Mouse (Mus musculus) hindbrain, embryonic 16.5 days (tissue): ENCODE data around the gene Gm13287. TPM values are rescaled to one million over a fixed set of nuclear protein-coding genes. Genes with fewer than 3 reads are reported as not detected.
"Not testable (repeated sequence)": the region's sequence is repeated elsewhere in the genome, so short reads cannot be mapped to it uniquely, and the experiment has no call there.

Experiments used
- ATAC-seq: fragments of 200-750 bp; cut with Nextera tagmentation; 2 replicates; pipeline ENCODE4 v1.8.0; 2017; ENCODE audit warnings: moderate TSS enrichment, moderate library complexity
- H3K27ac ChIP-seq: fragments of 300-500 bp; sonication (generic); 2 replicates; pipeline ENCODE4 v1.5.1; 2014; ENCODE audit warnings: low read depth, mild to moderate bottlenecking, control low read depth, low read length, moderate library complexity
- H3K27me3 ChIP-seq: fragments of 300-500 bp; sonication (generic); replicated peaks from 2 replicates; pipeline ENCODE4 v1.6.1; 2014; ENCODE audit warnings: low read length; ENCODE audit not compliant: control insufficient read depth, insufficient read depth
- H3K36me3 ChIP-seq: fragments of 300-500 bp; sonication (generic); 2 replicates; pipeline ENCODE4 v1.6.1; 2014; ENCODE audit warnings: mild to moderate bottlenecking, low read length, moderate library complexity, mixed read lengths; ENCODE audit not compliant: control insufficient read depth, insufficient read depth
- H3K4me1 ChIP-seq: fragments of 300-500 bp; sonication (generic); 2 replicates; pipeline ENCODE4 v1.6.1; 2014; ENCODE audit warnings: low read depth, low read length; ENCODE audit not compliant: control insufficient read depth, insufficient read depth
- H3K4me2 ChIP-seq: fragments of 300-500 bp; sonication (generic); 2 replicates; pipeline ENCODE4 v1.6.1; 2014; ENCODE audit warnings: mild to moderate bottlenecking, low read length, control low read depth, moderate library complexity
- H3K4me3 ChIP-seq: fragments of 300-500 bp; sonication (generic); 2 replicates; pipeline ENCODE4 v1.5.1; 2014; ENCODE audit warnings: mild to moderate bottlenecking, low read length, control low read depth, moderate library complexity
- H3K9ac ChIP-seq: fragments of 300-500 bp; sonication (generic); 2 replicates; pipeline ENCODE4 v1.6.1; 2014; ENCODE audit warnings: low read depth, mild to moderate bottlenecking, control low read depth, low read length, moderate library complexity
- H3K9me3 ChIP-seq: fragments of 300-500 bp; sonication (generic); 2 replicates; pipeline ENCODE4 v1.6.1; 2014; ENCODE audit warnings: mild to moderate bottlenecking, low read length, moderate library complexity; ENCODE audit not compliant: control insufficient read depth
- WGBS: fragments of 180-500 bp; shearing (Covaris S2); extraction: QIAGEN DNeasy Blood & Tissue Kit; methylation state at CpG from one replicate; pipeline ENCODE4 v1.1.7; 2014; 5-methylcytosine and 5-hydroxymethylcytosine counted together
- polyA plus RNA-seq: library from polyadenylated mRNA; unstranded; fragments of >200 nt; fragmentation: Nextera tagmentation; extraction: Ambion mirVana; gene quantifications from 2 replicates; pipeline ENCODE4 v1.2.1, GENCODE M21; 2015

The Gm13287 gene
- polyA plus RNA-seq, 1 experiment from 2014 or later, result not detected

DNA sequence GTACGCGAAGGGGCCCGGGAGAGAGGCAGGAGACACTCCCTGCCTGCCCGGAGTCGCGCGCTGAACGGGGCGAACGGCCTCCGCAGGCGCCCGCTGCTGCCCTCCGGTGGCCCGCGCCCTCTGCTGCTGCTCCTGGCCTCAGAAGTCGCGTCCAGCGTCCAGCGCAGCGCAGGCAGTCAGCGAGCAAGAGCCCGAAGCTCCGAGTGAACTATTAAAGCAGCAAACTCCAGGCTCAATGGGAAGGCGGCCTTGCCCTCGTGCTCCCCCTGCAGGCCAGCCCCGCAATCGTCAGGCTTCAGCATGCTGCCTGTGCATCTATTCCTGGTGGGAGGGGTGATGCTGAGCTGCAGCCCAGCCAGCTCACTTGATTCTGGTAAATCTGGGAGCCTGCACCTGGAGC lies 11.8 kb upstream of the Gm13287 start, which contains the start of gene Gm13278:
Gm13278 (plus strand) TSS at position 301 of the 400 bp plus-strand sequence.
- not testable (repeated sequence) for H3K9ac ChIP-seq, H3K27me3 ChIP-seq, H3K4me2 ChIP-seq, H3K4me1 ChIP-seq, ATAC-seq, H3K4me3 ChIP-seq, H3K9me3 ChIP-seq, H3K36me3 ChIP-seq, H3K27ac ChIP-seq
- WGBS, result no CpG with 5 or more reads among the region's 28 CpGs

DNA sequence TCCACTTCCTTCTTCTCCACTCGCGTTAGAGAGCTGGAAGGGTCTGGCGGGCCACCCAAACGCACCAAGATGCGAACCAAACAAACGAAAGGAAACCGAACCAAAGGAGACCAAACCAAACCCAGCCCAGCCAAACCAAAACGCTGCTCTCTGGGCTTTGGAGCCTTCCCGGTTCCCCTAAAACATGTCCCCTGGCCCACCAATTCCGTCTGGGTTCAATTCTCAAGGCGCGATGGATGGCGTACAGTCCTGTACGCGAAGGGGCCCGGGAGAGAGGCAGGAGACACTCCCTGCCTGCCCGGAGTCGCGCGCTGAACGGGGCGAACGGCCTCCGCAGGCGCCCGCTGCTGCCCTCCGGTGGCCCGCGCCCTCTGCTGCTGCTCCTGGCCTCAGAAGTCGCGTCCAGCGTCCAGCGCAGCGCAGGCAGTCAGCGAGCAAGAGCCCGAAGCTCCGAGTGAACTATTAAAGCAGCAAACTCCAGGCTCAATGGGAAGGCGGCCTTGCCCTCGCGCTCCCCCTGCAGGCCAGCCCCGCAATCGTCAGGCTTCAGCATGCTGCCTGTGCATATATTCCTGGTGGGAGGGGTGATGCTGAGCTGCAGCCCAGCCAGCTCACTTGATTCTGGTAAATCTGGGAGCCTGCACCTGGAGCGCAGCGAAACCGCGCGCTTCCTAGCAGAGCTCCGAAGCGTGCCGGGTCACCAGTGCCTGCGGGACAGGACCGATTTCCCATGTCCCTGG lies 8.9 kb upstream of the Gm13287 start, which contains the start of gene Gm13275:
Gm13275 (plus strand) TSS at position 552 of the 740 bp plus-strand sequence.
- H3K4me2 ChIP-seq, H3K27ac ChIP-seq, H3K4me1 ChIP-seq, H3K27me3 ChIP-seq, H3K9ac ChIP-seq, ATAC-seq, H3K36me3 ChIP-seq, H3K9me3 ChIP-seq, H3K4me3 ChIP-seq: not testable (repeated sequence)
- 0% methylated on average over 4 of the region's 52 CpGs for WGBS

DNA sequence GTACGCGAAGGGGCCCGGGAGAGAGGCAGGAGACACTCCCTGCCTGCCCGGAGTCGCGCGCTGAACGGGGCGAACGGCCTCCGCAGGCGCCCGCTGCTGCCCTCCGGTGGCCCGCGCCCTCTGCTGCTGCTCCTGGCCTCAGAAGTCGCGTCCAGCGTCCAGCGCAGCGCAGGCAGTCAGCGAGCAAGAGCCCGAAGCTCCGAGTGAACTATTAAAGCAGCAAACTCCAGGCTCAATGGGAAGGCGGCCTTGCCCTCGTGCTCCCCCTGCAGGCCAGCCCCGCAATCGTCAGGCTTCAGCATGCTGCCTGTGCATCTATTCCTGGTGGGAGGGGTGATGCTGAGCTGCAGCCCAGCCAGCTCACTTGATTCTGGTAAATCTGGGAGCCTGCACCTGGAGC lies 6.0 kb upstream of the Gm13287 start, which contains the start of gene Gm13279:
Gm13279 (plus strand) TSS at position 301 of the 400 bp plus-strand sequence.
- not testable (repeated sequence) for H3K4me2 ChIP-seq, H3K27me3 ChIP-seq, H3K4me3 ChIP-seq, H3K4me1 ChIP-seq, H3K9ac ChIP-seq, H3K36me3 ChIP-seq, ATAC-seq, H3K9me3 ChIP-seq, H3K27ac ChIP-seq
- WGBS, result no CpG with 5 or more reads among the region's 28 CpGs

DNA sequence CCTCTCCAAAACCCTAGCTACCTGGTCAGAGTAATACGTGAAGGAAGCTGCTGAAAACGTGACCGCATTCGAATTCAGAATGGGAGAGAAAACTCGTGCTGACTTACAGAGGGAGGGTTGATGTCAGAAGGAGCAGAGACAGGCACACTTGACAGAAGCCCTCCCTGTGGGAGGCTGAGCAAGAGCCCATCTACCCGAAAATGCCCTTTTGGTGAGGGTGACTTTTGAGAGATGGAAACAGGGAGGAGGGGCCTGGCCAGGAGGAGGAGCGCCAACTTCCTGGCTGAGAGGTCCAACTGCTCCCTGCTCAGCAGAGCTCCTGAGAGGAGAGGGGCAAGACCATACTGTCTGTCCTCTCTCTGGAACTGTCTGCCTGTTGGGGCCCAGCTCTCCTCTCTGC lies 3.7 kb upstream of the Gm13287 start, which contains the start of gene Gm13285:
Gm13285 (plus strand) TSS at position 301 of the 400 bp plus-strand sequence.
- not testable (repeated sequence) for ATAC-seq, H3K4me1 ChIP-seq, H3K9ac ChIP-seq, H3K27ac ChIP-seq, H3K27me3 ChIP-seq, H3K36me3 ChIP-seq, H3K4me3 ChIP-seq, H3K4me2 ChIP-seq, H3K9me3 ChIP-seq
- 20% methylated on average over 1 of the region's 7 CpGs for WGBS

DNA sequence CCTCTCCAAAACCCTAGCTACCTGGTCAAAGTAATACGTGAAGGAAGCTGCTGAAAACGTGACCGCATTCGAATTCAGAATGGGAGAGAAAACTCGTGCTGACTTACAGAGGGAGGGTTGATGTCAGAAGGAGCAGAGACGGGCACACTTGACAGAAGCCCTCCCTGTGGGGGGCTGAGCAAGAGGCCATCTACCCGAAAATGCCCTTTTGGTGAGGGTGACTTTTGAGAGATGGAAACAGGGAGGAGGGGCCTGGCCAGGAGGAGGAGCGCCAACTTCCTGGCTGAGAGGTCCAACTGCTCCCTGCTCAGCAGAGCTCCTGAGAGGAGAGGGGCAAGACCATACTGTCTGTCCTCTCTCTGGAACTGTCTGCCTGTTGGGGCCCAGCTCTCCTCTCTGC lies 2.2 kb downstream of the Gm13287 start, which contains the start of gene Gm13288:
Gm13288 (plus strand) TSS at position 301 of the 400 bp plus-strand sequence.
- H3K36me3 ChIP-seq, H3K27me3 ChIP-seq, ATAC-seq, H3K4me3 ChIP-seq, H3K27ac ChIP-seq, H3K4me1 ChIP-seq, H3K9ac ChIP-seq, H3K9me3 ChIP-seq: not testable (repeated sequence)
- H3K4me2 ChIP-seq, result peak within 1 kb of the TSS; percentile 43
- WGBS, result no CpG with 5 or more reads among the region's 8 CpGs

DNA sequence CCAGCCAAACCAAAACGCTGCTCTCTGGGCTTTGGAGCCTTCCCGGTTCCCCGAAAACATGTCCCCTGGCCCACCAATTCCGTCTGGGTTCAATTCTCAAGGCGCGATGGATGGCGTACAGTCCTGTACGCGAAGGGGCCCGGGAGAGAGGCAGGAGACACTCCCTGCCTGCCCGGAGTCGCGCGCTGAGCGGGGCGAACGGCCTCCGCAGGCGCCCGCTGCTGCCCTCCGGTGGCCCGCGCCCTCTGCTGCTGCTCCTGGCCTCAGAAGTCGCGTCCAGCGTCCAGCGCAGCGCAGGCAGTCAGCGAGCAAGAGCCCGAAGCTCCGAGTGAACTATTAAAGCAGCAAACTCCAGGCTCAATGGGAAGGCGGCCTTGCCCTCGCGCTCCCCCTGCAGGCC lies 2.7 kb downstream of the Gm13287 start:
- H3K4me2 ChIP-seq, result peak overlapping the region; percentile 43
- not testable (repeated sequence) for ATAC-seq

DNA sequence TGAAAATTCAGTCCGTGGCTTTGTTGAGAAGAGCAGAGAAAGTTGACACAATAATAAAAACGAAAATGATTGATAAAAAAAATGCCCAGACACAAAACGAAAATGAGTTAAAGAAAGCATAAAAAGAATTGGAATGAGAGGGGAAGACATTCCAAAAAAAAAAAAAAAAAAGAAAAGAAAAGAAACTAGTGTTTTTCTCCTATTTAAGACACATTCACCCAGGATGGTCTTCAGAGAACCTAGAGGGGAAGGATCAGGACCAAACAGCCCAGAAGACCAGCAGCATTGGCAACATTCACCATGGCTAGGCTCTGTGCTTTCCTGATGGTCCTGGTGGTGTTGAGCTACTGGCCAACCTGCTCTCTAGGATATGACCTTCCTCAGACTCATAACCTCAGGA lies 12.9 kb downstream of the Gm13287 start, which contains the start of gene Ifna7:
Ifna7 (plus strand) TSS at position 301 of the 400 bp plus-strand sequence.
- ATAC-seq, result no peak

More for the DNA sequence above, 2.7 kb downstream of the Gm13287 start:
- H3K9ac ChIP-seq, H3K4me3 ChIP-seq, H3K4me1 ChIP-seq, H3K27ac ChIP-seq, H3K36me3 ChIP-seq, H3K9me3 ChIP-seq, H3K27me3 ChIP-seq: not testable (repeated sequence)
- WGBS, result no CpG with 5 or more reads among the region's 34 CpGs

DNA sequence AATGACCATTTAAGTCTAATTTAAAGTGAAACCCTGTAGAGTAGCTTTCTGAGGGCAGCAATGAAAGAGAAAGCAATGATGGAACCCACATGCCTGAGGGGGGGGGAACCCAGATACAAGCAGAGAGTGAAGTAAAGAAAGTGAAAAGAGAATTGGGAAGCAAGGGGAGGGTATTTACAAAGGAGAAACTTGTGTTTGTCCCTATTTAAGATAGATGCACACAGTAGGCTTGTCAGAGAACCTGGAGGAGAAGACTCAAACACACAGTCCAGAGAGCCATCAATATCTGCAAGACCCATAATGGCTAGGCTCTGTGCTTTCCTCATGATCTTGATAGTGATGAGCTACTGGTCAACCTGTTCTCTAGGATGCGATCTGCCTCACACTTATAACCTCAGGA lies 16.6 kb downstream of the Gm13287 start, which contains the start of gene Ifna11:
Ifna11 (plus strand) TSS at position 301 of the 400 bp plus-strand sequence.
- ATAC-seq, result no peak
- no peak within 1 kb of the TSS for H3K4me2 ChIP-seq
- no peaks in the 10 kb centered on the region for H3K4me1 ChIP-seq
- no peak within 1 kb of the TSS for H3K9ac ChIP-seq
- H3K27me3 ChIP-seq, result no peaks in the 10 kb centered on the region
- no peaks in the 10 kb centered on the region for H3K36me3 ChIP-seq
- H3K9me3 ChIP-seq, result no peaks in the 10 kb centered on the region
- no peak within 1 kb of the TSS for H3K27ac ChIP-seq
- H3K4me3 ChIP-seq, result no peak within 1 kb of the TSS
- 91% methylated on average over 1 of the region's 1 CpGs for WGBS

More for the DNA sequence above, 12.9 kb downstream of the Gm13287 start, which contains the start of gene Ifna7:
- 67% methylated on average over 3 of the region's 3 CpGs for WGBS
- H3K9ac ChIP-seq, result no peak within 1 kb of the TSS
- H3K4me1 ChIP-seq, result no peaks in the 10 kb centered on the region
- H3K27me3 ChIP-seq, result no peaks in the 10 kb centered on the region
- H3K4me3 ChIP-seq, result no peak within 1 kb of the TSS
- H3K9me3 ChIP-seq, result no peaks in the 10 kb centered on the region
- H3K27ac ChIP-seq, result no peak within 1 kb of the TSS
- no peak within 1 kb of the TSS for H3K4me2 ChIP-seq
- no peaks in the 10 kb centered on the region for H3K36me3 ChIP-seq

DNA sequence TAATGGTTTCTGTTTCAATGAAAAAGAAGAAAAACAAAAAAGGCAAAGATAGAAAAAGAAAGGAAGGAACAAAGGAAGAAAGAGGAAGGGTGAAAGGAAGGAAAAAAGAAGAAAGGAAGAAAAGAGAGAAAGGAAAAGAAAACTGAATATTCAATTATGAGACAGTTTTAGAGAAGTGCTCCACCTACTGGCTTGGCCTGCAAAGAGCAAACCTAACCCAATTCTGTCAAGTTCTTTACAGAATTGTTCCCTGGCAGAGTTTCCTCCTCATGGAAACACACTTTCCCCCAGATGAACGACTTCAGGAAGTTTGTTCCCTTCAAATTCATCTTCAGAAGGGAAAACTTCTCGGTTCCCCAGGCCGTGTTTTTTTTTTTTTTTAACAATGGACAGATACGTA lies 19.9 kb downstream of the Gm13287 start:
- no peak overlapping the region for H3K9ac ChIP-seq
- H3K27ac ChIP-seq, result no peak overlapping the region
- H3K4me1 ChIP-seq, result no peaks in the 10 kb centered on the region
- no peaks in the 10 kb centered on the region for H3K9me3 ChIP-seq
- no peak overlapping the region for H3K4me2 ChIP-seq
- ATAC-seq, result no peak
- no peaks in the 10 kb centered on the region for H3K36me3 ChIP-seq
- no peak overlapping the region for H3K4me3 ChIP-seq
- WGBS, result 21% methylated on average over 4 of the region's 4 CpGs
- H3K27me3 ChIP-seq, result no peaks in the 10 kb centered on the region
